Mouse (Mus musculus) hindbrain, embryonic 16.5 days (tissue): ENCODE measurements at regions not wholly inside any gene's neighbourhood (a gene's known extent, or its start where the extent isn't known, plus 50 kb on each side); places are given as distances from the start of the nearest gene placed in this dataset.
A peak's percentile ranks its signal among the peaks of the same experiment; 100 is the strongest.

Experiments used
- ATAC-seq: fragments of 200-750 bp; cut with Nextera tagmentation; 2 replicates; pipeline ENCODE4 v1.8.0; 2017; ENCODE audit warnings: moderate TSS enrichment, moderate library complexity
- H3K27ac ChIP-seq: fragments of 300-500 bp; sonication (generic); 2 replicates; pipeline ENCODE4 v1.5.1; 2014; ENCODE audit warnings: low read depth, mild to moderate bottlenecking, control low read depth, low read length, moderate library complexity
- H3K27me3 ChIP-seq: fragments of 300-500 bp; sonication (generic); replicated peaks from 2 replicates; pipeline ENCODE4 v1.6.1; 2014; ENCODE audit warnings: low read length; ENCODE audit not compliant: control insufficient read depth, insufficient read depth
- H3K36me3 ChIP-seq: fragments of 300-500 bp; sonication (generic); 2 replicates; pipeline ENCODE4 v1.6.1; 2014; ENCODE audit warnings: mild to moderate bottlenecking, low read length, moderate library complexity, mixed read lengths; ENCODE audit not compliant: control insufficient read depth, insufficient read depth
- H3K4me1 ChIP-seq: fragments of 300-500 bp; sonication (generic); 2 replicates; pipeline ENCODE4 v1.6.1; 2014; ENCODE audit warnings: low read depth, low read length; ENCODE audit not compliant: control insufficient read depth, insufficient read depth
- H3K4me2 ChIP-seq: fragments of 300-500 bp; sonication (generic); 2 replicates; pipeline ENCODE4 v1.6.1; 2014; ENCODE audit warnings: mild to moderate bottlenecking, low read length, control low read depth, moderate library complexity
- H3K4me3 ChIP-seq: fragments of 300-500 bp; sonication (generic); 2 replicates; pipeline ENCODE4 v1.5.1; 2014; ENCODE audit warnings: mild to moderate bottlenecking, low read length, control low read depth, moderate library complexity
- H3K9ac ChIP-seq: fragments of 300-500 bp; sonication (generic); 2 replicates; pipeline ENCODE4 v1.6.1; 2014; ENCODE audit warnings: low read depth, mild to moderate bottlenecking, control low read depth, low read length, moderate library complexity
- H3K9me3 ChIP-seq: fragments of 300-500 bp; sonication (generic); 2 replicates; pipeline ENCODE4 v1.6.1; 2014; ENCODE audit warnings: mild to moderate bottlenecking, low read length, moderate library complexity; ENCODE audit not compliant: control insufficient read depth
- WGBS: fragments of 180-500 bp; shearing (Covaris S2); extraction: QIAGEN DNeasy Blood & Tissue Kit; methylation state at CpG from one replicate; pipeline ENCODE4 v1.1.7; 2014; 5-methylcytosine and 5-hydroxymethylcytosine counted together

DNA sequence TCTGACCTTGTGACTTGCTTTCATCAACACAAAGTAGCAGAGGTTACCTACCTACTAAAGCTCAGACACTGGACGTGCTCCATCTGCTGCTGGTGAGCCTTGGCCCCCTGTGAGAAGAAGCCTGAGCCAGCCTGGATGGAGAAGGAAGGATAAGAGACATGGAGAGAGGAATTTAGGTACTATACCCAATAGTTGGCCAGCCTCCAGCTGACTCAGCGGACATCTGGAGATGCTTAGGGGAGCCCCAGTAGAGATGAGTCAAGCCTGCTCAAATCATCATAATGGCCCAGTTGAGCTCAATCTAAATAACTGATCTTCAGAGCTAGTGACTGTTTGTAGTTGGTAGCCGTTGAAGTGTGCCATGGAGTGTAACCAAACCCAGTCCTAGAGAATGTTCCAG, 53.7 kb upstream of the Ripply2 start:
- no peak overlapping the region for H3K9ac ChIP-seq
- H3K4me2 ChIP-seq: no peak overlapping the region
- no peaks in the 10 kb centered on the region for H3K27me3 ChIP-seq
- H3K9me3 ChIP-seq: no peaks in the 10 kb centered on the region
- 65% methylated on average over 3 of the region's 3 CpGs for WGBS
- no peaks in the 10 kb centered on the region for H3K36me3 ChIP-seq
- no peak overlapping the region for H3K4me3 ChIP-seq
- H3K27ac ChIP-seq: no peak overlapping the region
- H3K4me1 ChIP-seq: no peaks in the 10 kb centered on the region
- no peak for ATAC-seq

DNA sequence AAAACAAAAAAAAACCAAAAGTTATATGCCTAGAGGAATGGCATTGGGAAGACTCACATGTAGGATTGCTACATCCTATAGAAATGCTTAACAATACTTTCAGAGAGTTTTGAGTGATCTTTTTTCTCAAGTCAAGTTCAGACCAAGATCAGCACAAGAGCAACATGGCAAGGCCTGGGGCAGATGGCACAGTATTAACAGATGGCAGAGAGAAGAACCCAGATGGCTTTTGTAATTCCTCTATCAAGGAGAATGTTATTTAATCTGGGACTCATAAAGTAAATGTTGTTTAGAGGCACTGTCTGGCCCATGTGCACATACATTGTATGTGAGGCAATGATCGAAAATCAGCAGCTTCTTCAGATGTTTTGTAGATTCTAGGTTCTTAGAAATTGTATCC, 58.3 kb upstream of the Ripply2 start:
- H3K36me3 ChIP-seq: no peaks in the 10 kb centered on the region
- H3K27me3 ChIP-seq: no peaks in the 10 kb centered on the region
- 93% methylated on average over 1 of the region's 1 CpGs for WGBS
- no peak overlapping the region for H3K9ac ChIP-seq
- no peak overlapping the region for H3K4me2 ChIP-seq
- no peaks in the 10 kb centered on the region for H3K4me1 ChIP-seq
- no peak overlapping the region for H3K4me3 ChIP-seq
- no peaks in the 10 kb centered on the region for H3K9me3 ChIP-seq
- no peak overlapping the region for H3K27ac ChIP-seq
- ATAC-seq: no peak

DNA sequence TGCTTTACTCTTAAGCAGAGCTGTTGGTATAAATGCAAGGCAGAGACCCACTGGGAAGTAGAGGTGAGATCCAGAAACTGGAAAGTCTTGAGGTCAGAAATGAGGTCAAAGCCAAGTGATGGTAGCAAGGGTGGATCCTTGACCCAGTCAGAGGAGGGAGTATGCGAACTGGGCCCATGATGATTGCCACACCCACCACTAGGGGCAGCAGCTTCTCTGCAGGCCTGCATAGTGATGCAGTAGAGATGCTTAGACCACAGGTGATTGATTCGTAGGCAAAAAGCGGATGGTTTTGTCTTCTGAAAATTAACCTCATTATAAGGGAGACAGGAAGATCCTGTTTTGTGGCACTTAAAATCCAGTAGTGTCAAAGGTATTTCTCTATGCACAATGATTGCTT, 59.6 kb upstream of the Ripply2 start:
- Histone ChIP-seq H3K4me1 (no peaks in the 10 kb centered on the region), H3K9ac (no peak overlapping the region), H3K4me2 (no peak overlapping the region), H3K9me3 (no peaks in the 10 kb centered on the region), H3K27me3 (no peaks in the 10 kb centered on the region), H3K27ac (no peak overlapping the region), H3K36me3 (no peaks in the 10 kb centered on the region), H3K4me3 (no peak overlapping the region)
- 79% methylated on average over 3 of the region's 3 CpGs for WGBS
- ATAC-seq: no peak

DNA sequence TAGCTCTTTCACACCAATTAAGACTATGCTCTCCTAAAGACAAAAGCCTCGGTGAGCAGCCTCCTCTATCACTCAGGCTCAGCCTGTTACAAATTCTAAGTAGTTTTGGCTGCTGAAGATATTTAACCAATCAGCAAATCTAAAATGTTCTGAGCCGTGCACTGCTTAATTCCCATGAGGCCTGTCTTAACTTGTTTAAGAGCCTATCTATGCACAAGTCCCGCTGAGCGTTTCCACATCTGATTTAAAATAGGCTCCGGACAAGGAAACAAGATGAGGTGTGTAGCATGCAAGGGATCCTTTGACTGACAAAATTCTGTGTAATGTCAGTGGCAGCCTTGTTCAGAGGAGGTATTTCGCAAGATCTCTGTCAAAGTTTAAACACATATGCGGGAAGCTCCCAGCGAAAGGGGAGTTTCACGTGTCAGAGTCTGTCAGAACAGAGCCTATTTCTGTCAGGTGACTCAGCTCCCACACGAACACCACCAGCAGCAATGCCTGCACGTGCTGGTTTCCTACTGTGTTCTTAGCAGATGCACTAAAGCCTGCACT, 63.3 kb upstream of the Ripply2 start:
- no peaks in the 10 kb centered on the region for H3K27me3 ChIP-seq
- H3K36me3 ChIP-seq: no peaks in the 10 kb centered on the region
- H3K4me2 ChIP-seq: no peak overlapping the region
- H3K9ac ChIP-seq: no peak overlapping the region
- no peaks in the 10 kb centered on the region for H3K9me3 ChIP-seq
- no peak overlapping the region for H3K4me3 ChIP-seq
- peak; percentile 79 for ATAC-seq
- no peak overlapping the region for H3K27ac ChIP-seq
- WGBS: 49% methylated on average over 11 of the region's 11 CpGs
- H3K4me1 ChIP-seq: no peaks in the 10 kb centered on the region

DNA sequence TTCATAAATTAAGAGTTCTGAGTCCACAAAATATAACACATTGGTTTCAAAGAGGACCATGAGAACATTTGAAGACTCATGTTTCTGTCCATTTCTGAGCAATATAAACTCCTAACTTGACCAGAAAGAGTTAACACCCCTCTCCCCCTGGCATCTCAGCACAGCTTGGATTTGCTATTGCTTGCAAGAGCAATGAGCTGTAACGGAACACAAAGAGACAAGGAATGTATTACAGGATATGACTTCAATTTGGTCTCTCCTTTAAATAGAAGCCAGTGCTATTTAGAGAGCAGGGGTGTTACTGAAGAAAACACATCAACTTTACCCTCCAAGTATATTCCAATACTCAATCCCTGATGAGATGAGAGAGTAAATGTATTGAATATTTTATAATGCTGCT, 65.5 kb upstream of the Ripply2 start:
- ATAC-seq: no peak
- WGBS: 3% methylated on average over 1 of the region's 1 CpGs
- no peak overlapping the region for H3K27ac ChIP-seq

DNA sequence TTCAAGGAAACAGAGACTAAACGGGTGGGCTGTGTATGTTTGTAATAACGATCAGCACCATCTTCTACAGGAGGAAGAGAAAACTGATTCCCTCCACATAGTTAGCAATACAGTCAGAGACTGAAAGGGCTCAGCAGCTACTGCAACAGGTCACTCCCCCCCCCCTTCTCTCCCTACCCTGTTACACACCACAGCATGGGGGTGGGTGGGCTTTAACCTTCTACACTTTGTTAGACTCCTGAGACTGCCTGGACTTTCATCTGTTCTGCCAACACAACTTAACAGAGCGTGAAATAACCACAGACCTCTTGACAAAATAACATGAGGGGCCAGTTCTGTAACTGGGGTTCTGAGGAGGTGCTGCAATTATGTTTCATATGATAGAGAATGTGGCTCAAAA, 50.7 kb upstream of the Snap91 start:
- ATAC-seq: no peak
- no peak overlapping the region for H3K27ac ChIP-seq
- H3K4me2 ChIP-seq: no peak overlapping the region
- H3K27me3 ChIP-seq: no peaks in the 10 kb centered on the region
- WGBS: 69% methylated on average over 3 of the region's 3 CpGs
- no peak overlapping the region for H3K9ac ChIP-seq
- H3K9me3 ChIP-seq: no peaks in the 10 kb centered on the region
- H3K4me3 ChIP-seq: no peak overlapping the region
- H3K36me3 ChIP-seq: no peaks in the 10 kb centered on the region
- H3K4me1 ChIP-seq: no peaks in the 10 kb centered on the region

More for the DNA sequence above, 65.5 kb upstream of the Ripply2 start:
- Histone ChIP-seq H3K4me2 (no peak overlapping the region), H3K4me3 (no peak overlapping the region), H3K36me3 (no peaks in the 10 kb centered on the region), H3K27me3 (no peaks in the 10 kb centered on the region), H3K9ac (no peak overlapping the region), H3K4me1 (no peaks in the 10 kb centered on the region), H3K9me3 (no peaks in the 10 kb centered on the region)
